Mouse (Mus musculus) left cerebral cortex, postnatal 10 days (tissue): Measurements from ENCODE around the gene Egfl6. TPM values are rescaled to one million over a fixed set of nuclear protein-coding genes. Genes with fewer than 3 reads are reported as not detected.
A peak's percentile ranks its signal among the peaks of the same experiment; 100 is the strongest.

ENCODE experiments used
- DNase-seq, 2 experiments: peaks; one replicate each; pipeline ENCODE4 v3.0.0; 2021 to 2022; ENCODE audit warnings: low spot score in 2 of 2, mixed read lengths in 1 of 2; ENCODE audit errors: extremely low spot score in 1 of 2
- intact Hi-C: fragments of 180-260 bp; cut with DNase I; formaldehyde crosslinking; loops from one replicate; pipeline ENCODE4 v1.15.1; 2025
- total RNA-seq, 2 experiments: library from RNA; stranded (reverse); gene quantifications; 2 replicates each; pipeline ENCODE4 v1.2.3; 2021

The Egfl6 gene
- 1 to 10 TPM; 3.1 to 3.5 TPM for total RNA-seq

DNA sequence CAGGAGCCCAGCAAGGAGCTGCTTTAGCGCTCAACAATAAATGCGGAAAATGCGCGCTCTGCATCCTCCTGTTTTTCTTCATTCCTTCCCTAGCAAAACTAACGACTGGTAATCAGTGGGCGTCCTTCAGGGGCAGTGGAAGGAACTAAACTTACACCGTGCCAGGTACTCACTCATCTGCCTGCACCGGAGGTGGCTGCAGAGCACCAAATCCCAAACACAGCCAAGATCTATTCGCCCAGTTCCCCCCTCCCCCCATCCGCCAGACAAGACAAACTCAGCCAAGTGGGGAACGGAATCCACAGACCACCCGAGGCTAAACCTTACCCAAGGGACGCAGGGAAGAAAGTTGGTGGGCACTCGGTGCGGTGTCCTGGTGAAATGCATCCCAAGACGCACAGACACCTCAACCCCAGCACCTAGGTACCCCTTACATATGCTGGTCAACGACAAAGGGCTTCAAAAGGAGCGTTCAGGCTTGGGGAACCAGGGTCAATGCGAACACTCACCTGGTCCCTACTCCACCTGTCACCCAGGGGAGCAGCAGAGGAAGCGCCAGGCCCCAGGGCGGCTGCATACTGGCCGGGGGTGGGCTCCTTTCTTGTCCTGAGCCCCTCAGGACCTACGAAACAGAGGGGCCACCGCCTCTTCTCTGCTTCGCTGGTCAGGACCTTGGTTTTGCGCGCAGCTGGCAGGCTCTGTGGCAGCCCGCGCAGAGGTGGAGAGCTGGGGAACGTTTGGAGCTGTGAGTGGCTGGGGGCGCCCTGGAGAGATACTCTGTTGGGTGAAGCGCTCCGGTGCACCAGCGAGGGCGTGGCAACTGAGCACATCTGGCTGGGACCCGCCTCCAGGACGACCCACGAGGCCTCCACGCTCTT is at the start of gene Egfl6:
Gene Egfl6, minus strand, starts transcription at position 774 of the 878 bp plus-strand sequence.
- intact Hi-C loops: no loop called here
- DNase-seq: peak in 1 of 2 experiments; percentile 20

DNA sequence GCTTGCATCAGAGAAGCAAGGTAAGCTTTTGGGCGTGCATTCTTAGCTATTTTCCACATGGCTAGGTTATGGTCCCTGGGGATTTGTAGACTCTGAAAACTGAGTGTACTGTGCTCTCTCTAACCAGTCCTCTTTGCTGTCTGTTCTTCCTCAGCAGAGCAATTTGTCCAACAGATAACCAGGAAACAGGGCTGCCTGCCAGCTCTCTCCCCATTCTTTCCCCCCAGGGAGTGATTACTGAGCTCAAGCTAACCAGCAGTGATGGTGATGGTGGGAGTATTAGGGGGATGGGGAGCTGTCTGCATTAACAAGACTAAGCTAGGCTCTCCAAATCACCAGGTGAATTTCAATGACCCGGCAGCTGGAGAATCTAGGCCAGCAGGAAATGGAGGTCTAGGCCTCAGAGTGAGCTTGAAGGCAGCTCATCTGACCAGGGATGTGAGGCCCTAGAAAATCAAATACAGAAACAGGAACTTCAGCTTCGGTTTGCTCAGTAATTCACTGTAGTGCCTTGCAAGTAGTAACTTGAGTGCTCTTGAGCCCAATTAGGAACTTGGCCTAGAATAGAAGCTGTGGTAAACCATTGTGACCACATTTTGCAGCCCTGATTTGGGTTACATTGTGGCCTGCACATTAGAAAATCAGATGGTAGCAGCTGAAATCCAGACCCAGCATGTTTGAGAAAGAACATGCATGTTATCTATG is 41.5 kb upstream of the Egfl6 start:
- intact Hi-C loops: no loop called here
- DNase-seq: no peak

DNA sequence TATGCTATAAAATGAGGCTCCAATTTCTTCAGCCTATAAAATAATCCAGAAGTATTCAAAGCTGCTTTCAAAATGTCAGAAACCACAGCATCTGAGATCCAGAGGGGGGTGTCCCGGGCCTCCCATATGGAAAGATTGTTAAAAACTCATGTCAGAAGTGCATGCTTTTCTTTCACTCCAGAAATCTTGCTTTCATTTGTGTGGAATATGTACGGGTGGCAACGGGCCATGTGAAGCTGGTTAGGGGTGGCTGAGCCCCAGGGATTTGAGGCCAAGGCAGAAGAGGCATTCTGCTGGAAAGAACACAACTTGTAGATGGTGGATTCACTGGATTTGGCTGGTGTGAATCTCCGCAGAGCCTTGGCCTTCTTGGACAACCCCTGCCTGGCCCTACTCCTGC is 40.7 kb upstream of the Egfl6 start:
- intact Hi-C loops: no loop called here
- no peak for DNase-seq

DNA sequence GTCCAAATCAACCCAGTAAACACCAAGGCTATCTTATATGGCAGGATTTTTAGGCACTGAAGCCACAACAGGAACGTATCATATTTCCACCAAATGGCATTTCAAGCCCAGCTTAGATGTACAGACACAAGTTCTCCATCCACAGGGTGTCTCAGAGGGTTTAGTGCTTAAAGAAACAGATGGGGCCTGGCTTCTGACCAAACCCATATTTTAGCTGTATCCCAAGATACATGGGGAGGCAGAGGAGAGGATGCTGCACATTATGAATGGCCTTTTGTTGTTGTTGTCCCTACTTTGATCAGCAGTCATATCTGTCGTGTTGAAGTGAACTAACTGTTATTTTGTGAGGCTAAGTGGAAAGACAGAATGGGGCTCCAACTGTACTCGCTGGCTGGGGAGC is 37.7 kb upstream of the Egfl6 start:
- intact Hi-C loops: no loop called here
- no peak for DNase-seq

DNA sequence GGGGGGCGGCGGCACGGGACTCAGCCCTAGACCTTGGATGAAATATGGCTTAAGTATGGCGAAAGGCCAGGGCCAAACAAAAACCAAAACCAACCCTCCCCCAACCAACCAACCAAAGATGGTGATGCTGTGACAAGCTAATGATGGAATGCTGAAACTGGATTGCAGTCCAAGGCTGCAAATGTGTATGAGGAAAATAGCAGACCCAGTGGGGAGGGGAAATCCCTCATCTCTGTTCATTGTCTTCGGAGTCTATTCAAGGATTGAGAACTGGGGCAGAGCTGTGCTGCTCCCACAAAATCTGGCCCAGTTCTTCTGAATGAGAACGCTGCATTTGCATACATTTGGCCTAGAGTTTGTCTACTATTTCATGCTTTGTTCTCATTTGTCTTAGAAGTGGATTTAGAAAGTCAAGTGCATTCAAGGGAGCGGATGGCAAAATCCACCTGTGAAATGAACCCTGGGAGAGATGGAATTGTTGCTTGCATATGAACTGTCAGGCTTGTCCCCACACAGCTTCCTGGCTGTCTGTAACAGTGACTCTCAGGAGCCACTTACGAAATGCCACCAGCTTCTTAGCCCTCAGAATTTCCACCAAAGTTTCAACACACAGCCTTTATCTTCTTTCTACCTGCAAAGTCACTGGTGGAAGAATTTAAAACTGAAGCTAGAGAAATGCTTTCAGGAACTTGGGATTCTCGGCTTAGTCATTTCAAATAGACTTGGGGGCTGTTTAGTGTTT is 36.2 kb upstream of the Egfl6 start:
- no peak for DNase-seq
- intact Hi-C loops: no loop called here

DNA sequence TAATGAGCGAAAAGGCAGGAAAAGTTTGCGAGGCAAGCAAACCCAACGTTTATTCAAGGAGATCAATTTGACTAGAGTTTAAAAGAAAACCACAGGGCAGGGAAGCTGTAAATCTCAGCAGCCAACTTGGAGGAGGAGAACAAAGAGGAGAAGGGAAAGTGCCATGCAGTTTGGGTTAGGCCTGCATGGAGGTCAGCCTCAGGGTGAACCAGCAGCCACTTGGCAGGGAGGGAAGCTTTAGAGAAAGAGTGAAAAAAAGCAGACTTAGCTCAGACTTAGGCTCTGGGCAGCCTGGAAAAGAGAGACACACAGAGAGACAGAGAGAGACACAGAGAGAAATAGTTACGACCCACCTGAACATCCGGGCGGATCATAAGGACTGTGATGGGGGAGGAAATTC is 35.4 kb upstream of the Egfl6 start:
- DNase-seq: no peak
- intact Hi-C loops: no loop called here

DNA sequence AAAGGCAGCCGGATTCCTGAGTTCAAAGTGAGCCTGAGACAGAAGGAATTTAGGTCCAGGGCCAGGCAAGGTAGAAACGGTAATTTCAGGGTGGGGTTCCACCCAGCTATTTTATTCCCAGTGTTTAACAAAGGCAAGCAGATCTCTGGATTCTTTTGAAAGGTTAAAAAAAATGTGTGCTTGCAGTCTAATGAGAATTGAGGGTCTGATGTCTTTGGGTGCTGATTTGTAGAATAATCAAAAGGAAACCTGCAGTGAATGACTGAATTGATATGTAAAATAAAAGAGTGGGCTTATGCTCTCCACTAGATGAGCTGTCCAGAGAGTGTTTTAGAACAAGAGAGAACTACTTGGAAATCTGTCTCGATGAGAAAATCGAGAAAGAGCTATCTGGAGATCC is 33.6 kb upstream of the Egfl6 start:
- intact Hi-C loops: no loop called here
- DNase-seq: no peak

DNA sequence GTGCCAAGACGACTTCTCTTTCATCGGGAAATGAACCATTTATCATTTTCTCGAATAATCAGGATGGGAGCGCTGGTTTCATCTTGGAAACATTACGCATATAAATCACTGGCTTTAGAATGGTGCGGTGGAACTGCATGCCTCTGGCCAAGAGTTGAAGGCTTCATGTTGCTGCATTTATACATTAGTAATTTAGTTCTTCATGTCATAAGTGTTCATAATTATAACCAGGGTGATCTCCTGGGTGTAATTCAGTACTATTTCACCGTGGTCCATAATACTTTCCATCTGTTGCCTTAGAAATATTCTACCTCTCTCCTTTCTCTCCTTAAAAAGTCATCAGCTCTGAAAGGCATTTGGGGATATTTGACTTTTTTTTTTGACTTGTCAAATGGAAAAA is 29.7 kb upstream of the Egfl6 start:
- intact Hi-C loops: no loop called here
- DNase-seq: no peak

DNA sequence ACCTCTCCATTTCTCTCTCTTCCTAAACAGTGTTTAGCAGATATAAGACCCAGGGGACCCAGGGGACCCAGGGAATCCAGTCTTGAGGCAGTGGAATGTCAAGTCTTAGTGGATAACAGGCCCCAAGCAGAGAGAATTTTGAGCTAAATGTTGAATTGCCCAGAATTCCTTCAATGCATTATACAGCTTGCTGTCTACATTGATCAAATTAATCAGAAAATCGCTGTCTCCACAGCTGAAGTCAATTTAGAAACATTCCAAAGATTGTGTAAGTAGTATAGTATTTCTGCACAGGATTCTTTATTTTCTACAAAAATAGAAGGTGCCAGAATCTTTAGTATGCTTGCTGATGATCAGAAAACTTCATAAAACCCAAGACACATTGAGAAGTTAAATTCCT is 9.4 kb downstream of the Egfl6 start:
- intact Hi-C loops: no loop called here

DNA sequence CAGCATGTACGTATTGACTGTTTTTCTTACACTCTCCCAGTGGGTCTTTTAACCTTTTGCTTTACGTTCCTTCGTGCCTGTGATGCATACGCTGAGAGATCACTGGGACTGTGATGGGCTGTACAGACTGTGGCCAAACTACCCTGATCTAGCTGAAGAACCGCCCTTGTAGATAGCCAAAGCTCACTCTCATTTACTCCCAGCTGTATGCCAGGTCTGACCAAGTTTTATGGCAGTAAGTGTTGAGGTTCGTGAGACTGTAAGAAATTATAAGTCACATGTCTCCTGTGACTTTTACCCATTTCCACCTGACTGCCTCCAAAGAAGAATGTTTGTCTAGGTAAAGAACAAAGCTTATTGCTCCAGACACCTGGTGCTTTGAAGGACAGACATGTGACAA is 19.5 kb downstream of the Egfl6 start:
- no peak for DNase-seq
- intact Hi-C loops: no loop called here

More for the DNA sequence above, 9.4 kb downstream of the Egfl6 start:
- no peak for DNase-seq

DNA sequence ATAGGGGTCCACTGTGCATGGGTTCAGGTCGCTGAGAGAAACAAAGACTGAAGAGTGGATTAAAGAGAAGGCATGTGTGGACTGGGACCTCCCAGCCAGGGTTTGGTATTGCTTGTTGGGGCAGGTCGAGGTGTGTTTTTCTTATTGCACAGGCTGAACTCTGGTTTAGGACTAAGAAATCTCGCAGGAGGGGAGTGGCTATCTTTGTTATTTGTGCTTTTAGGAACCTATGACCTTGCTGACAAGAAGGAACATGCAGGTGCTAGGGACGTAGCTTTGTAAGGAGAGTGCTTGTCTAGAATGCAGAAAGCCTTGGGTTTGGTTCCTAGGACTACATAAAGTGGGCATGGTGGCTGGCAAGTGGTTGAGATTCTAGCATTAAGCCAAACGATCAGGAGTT is 20.1 kb downstream of the Egfl6 start:
- intact Hi-C loops: no loop called here
- DNase-seq: no peak

DNA sequence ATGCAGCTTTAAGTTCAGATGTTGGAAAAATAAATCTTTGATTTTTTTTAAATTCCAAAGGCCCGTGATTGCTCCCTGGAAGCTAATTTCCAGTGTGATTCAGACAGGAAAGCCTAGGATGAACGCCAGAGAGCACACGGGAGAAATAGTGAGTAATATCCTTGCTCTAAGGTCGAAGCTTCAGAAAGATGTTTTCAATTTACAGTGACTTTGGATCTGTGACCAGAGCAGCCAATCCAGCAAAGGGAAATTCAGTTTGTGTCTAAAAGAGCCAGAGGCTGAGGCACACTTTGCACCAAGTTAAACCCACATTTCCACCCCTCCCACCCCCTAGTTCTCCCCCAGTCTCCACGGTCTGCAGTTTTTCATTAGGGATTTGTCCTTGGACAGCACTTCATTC is 20.6 kb downstream of the Egfl6 start:
- intact Hi-C loops: no loop called here
- no peak for DNase-seq

DNA sequence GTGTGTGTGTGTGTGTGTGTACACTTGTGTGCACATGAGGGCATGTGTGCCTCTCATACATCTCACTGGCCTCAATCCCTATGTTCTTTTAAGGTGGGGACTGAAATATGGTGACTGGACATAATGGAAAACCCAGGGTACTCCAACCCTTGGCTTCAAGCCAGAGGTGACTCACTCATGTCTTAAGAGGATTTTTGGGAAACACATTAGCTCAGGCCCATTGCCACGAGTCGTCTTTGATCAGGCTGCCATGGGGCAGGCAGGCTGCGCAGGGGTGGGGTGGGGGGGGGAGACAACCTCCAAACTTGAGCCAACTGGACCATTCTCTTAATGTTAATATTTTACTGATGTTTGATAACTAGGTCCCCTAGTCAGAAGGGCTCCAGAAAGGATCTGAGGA is 26.2 kb downstream of the Egfl6 start:
- no peak for DNase-seq
- intact Hi-C loops: no loop called here

DNA sequence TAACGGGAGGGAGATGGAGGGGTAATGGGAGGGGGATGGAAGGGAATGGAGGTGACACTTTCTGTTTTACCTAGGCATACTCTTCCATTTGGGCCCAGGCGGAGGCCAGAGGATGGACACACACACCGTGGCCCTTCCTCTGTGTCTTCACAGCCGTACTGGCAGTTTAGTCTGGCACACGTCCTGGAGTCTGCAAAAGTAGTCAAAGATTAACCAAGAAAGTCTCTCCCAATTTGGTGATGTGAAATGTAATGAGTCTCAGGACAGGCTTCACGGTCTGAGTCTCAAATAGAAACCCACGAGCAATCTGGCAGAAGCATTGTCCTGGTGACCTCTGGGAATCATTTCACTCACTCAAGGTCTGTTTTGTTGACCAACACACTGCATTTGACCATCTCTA is 33.2 kb downstream of the Egfl6 start:
- intact Hi-C loops: no loop called here

DNA sequence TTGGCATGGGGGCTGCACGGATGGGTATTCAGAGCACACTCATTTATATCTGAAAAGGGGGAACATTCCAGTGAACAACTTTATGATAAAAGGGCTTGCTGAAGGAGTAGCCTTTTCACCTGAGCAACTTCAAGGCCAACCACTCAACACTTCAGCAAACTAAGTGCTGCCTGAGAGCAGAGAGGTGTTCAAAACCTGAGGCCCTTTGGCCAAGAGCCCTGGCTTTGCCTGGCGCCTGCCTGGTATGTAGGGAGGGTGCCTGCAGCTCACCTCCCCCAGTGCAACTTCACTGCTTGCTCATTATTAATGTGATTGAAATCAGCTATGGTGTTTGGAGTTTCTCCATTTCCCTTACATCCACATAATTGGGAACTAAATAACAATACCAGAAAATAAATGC is 39.0 kb downstream of the Egfl6 start:
- intact Hi-C loops: no loop called here
- no peak for DNase-seq

More for the DNA sequence above, 33.2 kb downstream of the Egfl6 start:
- DNase-seq: no peak

DNA sequence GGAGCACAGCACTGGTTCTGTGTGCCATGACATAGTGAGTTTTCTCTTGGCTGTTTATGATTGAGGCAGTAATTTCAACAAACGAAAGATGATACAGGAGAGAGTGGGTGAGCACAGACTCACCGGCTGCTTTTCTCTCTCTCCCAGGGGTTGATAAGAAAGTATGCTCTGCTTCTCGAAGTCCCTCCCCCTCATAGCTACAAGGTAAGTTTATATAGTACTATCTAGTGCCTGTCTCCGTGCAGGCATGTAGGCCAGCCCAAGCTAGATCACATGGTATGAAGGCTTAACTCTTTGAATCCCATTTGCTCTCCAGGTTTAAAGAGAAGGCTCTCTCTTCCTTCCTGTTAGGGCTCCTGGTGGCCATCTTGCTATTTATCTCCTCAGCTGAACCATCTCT is 50.4 kb downstream of the Egfl6 start:
- DNase-seq: no peak
- intact Hi-C loops: no loop called here

DNA sequence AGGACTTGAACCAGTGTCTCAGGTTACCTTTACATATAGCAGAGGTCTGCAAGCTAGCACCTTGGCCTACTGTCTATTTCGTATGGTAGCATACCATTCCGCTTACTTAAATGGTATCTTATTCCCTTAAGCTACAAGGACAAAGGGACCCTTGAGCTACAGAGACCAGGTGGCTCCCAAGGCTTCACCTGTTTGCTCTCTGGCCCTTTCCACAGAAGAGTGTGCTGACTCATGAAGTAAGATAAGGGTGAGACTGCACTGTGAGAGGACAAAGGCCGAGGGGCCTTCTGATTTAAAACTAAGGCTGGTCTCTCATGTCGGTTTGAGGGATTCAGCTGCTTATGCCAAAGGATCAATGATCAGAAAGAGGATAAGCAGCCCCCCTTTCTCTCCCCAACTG is 52.1 kb downstream of the Egfl6 start:
- no peak for DNase-seq
- intact Hi-C loops: no loop called here

DNA sequence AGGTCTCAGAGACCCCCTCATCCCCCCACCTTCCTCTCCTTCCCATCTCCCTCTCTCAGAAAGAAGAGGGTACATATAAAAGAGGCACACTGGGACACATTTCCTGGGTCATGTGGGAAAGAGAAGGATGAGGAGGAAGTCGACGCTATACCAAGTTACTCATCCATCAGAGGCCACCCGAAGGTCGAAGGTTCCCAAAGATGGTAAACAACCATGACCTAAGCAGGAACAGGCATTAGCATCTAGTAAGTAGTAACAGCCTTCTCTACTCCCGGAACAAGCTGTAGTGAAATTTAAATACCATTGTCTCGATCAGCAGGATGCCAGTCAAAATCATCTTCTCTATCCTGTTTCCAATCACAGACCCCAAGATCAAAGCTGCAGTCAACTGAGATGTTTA is 53.8 kb downstream of the Egfl6 start:
- intact Hi-C loops: no loop called here
- DNase-seq: no peak

DNA sequence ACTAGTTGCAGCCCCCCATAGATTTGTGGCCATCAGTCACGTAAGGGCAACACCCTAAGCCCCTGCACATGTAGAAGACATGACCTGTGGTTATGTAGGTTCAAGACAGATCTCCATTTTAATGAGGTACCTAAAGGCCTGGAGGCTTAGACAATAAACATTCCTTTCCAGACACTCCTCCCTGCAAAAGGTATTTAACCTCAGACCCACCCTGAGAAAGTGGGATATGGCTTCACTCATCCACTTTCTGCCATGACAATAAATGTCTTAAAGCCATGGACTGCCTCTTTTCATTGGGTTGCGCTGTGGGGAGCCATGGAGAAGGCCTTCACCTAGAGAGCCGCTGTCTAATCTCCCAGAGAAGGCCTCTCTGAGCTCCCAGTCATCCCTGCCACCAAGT is 57.4 kb downstream of the Egfl6 start:
- DNase-seq: no peak
- intact Hi-C loops: no loop called here
